Mouse (Mus musculus) C2C12 (cell line): ENCODE results near the gene Gatb. TPM values are rescaled to one million over a fixed set of nuclear protein-coding genes. Genes with fewer than 3 reads are reported as not detected.

Experiments
- H3K27me3 ChIP-seq: one replicate; pipeline ENCODE4 v1.6.1; 2011; ENCODE audit not compliant: control insufficient read depth, insufficient read depth, insufficient read length
- H3K36me3 ChIP-seq: one replicate; pipeline ENCODE4 v1.6.1; 2011; ENCODE audit not compliant: control insufficient read depth, insufficient read depth
- H3K4me3 ChIP-seq: one replicate; pipeline ENCODE4 v1.5.1; 2011; ENCODE audit warnings: mild to moderate bottlenecking, control low read depth; ENCODE audit not compliant: poor library complexity, insufficient read depth, severe bottlenecking
- H3K79me2 ChIP-seq: one replicate; pipeline ENCODE4 v1.6.1; 2011; ENCODE audit not compliant: control insufficient read depth, insufficient read depth
- H3K79me3 ChIP-seq: one replicate; pipeline ENCODE4 v1.6.1; 2011; ENCODE audit warnings: low read depth, control low read depth
- H3ac ChIP-seq: one replicate; pipeline ENCODE3; 2011; ENCODE audit warnings: low read depth; ENCODE audit not compliant: control insufficient read depth, insufficient read length
- CEBPB ChIP-seq: IDR thresholded peaks from one replicate; pipeline ENCODE4 v1.6.1; 2011; ENCODE audit warnings: low read depth, mild to moderate bottlenecking, control low read depth, moderate library complexity
- CTCF ChIP-seq: IDR thresholded peaks from one replicate; pipeline ENCODE4 v1.5.1; 2011; ENCODE audit not compliant: control insufficient read depth, insufficient read depth, insufficient read length
- FOSL1 ChIP-seq: IDR thresholded peaks from one replicate; pipeline ENCODE4 v1.8.0; 2011; ENCODE audit warnings: mild to moderate bottlenecking, low read length; ENCODE audit not compliant: poor library complexity, insufficient read depth, severe bottlenecking
- MAX ChIP-seq: IDR thresholded peaks from one replicate; pipeline ENCODE4 v1.6.1; 2011; ENCODE audit warnings: mild to moderate bottlenecking, control low read depth
- MYOD1 ChIP-seq: IDR thresholded peaks from one replicate; pipeline ENCODE4 v1.6.1; 2011; ENCODE audit warnings: low read depth; ENCODE audit not compliant: control insufficient read depth, insufficient read length
- MYOG ChIP-seq: IDR thresholded peaks from one replicate; pipeline ENCODE4 v1.6.1; 2011; ENCODE audit not compliant: control insufficient read depth, insufficient read length; ENCODE audit errors: extremely low read depth
- USF1 ChIP-seq: IDR thresholded peaks from one replicate; pipeline ENCODE4 v1.6.1; 2011; ENCODE audit warnings: low read depth, mild to moderate bottlenecking, control low read depth, moderate library complexity
- polyA plus RNA-seq: library from polyadenylated mRNA; unstranded; fragments of >200 nt; fragmentation: generic; extraction: Trizol; gene quantifications from one replicate; pipeline ENCODE4 v1.2.1, GENCODE M21; 2012; ENCODE audit warnings: missing spikeins

The Gatb gene
- polyA plus RNA-seq, 1 experiment: 12.2 TPM

GRCm38 (mm10) chr3:85679960-85680359, 106.0 kb downstream of the Gatb start:
- no peaks in the 10 kb centered on the region for H3K27me3 ChIP-seq
- no peaks in the 10 kb centered on the region for H3K79me3 ChIP-seq
- H3K36me3 ChIP-seq: no peaks in the 10 kb centered on the region
- H3K4me3 ChIP-seq: no peak overlapping the region
- no peak for TF ChIP-seq MAX
- TF ChIP-seq CTCF: no peak
- TF ChIP-seq CEBPB: no peak
- no peak for TF ChIP-seq MYOD1
- no peak for TF ChIP-seq USF1
- no peak for TF ChIP-seq MYOG
- no peak overlapping the region for H3ac ChIP-seq
- no peaks in the 10 kb centered on the region for H3K79me2 ChIP-seq

DNA sequence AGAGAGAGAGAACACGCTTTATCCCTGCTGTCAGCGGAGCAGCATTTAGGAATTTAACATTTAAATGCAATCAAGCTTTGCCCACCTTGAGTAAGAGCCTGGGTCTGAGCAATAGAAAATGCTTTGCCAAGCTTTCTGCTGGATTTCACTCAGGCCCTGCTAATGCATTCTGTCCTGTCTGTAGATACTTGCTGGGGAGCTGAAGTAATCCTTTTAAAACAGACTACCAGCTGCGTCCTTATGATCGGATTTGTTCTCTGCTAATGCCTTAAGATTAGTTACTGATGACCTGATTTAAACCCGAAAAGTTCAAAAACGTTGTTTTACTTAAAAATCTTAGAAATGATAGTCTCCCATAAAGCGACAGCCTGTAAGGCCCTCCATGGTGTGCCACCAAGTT, 107.2 kb downstream of the Gatb start:
- TF ChIP-seq MYOG (no peak), MAX (no peak), CEBPB (no peak), USF1 (no peak)
- Histone ChIP-seq H3ac (no peak overlapping the region), H3K79me2 (no peaks in the 10 kb centered on the region), H3K4me3 (no peak overlapping the region), H3K27me3 (no peaks in the 10 kb centered on the region), H3K36me3 (no peaks in the 10 kb centered on the region), H3K79me3 (no peaks in the 10 kb centered on the region)

DNA sequence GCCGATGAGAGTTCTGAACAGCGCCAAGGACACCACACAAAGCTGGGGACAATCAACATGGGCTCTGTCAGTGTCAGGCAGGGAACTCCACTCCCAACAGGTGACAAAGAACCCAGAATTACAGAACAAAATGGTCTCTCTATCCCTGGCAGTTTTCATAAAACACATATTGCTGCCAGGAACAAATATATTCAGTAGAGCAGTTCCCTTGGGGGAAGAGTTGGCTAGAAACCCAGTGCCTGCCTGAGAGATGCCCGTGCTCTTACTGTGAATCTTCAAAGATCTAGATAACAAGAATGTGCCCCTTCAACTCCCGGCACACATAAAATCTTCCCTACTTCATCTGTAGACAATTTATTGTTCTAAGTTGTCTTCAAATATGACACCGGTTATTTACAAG, 109.7 kb downstream of the Gatb start:
- no peak overlapping the region for H3ac ChIP-seq
- TF ChIP-seq CTCF (no peak), USF1 (no peak), MAX (no peak), MYOG (no peak), FOSL1 (no peak)
- peaks cover 5% of the 10 kb centered on the region for H3K36me3 ChIP-seq
- no peaks in the 10 kb centered on the region for H3K79me3 ChIP-seq
- no peaks in the 10 kb centered on the region for H3K27me3 ChIP-seq
- H3K4me3 ChIP-seq: no peak overlapping the region
- no peaks in the 10 kb centered on the region for H3K79me2 ChIP-seq

- Histone ChIP-seq H3K36me3 (peaks cover 5% of the 10 kb centered on the region), H3K79me2 (no peaks in the 10 kb centered on the region), H3K79me3 (no peaks in the 10 kb centered on the region), H3K4me3 (no peak overlapping the region), H3K27me3 (no peaks in the 10 kb centered on the region), H3ac (no peak overlapping the region)
- no peak for TF ChIP-seq CEBPB
- no peak for TF ChIP-seq MYOD1
- no peak for TF ChIP-seq MYOG
- no peak for TF ChIP-seq MAX
- no peak for TF ChIP-seq FOSL1
- no peak for TF ChIP-seq CTCF
- TF ChIP-seq USF1: no peak
These were observed 111.4 kb downstream of the Gatb start for GRCm38 (mm10) chr3:85685271-85685670.

DNA sequence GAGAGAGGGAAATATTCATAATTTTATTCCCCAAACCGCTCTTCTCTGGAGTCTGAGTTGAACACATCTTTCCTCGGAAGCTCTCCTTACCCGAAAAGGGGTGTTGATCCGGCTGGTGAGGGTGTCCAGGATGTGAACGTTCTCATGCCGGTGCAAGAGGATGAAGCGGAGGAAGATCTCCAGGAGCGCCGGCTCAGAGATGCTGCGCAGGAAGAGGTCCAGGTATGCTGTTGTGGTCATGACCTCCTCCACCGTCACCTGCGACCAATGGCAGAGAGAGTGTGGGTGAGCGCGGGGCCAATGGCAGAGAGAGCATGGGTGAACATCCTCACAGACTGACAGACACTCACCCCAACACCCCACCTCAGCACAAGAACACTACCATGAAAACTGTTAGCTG, 114.4 kb downstream of the Gatb start:
- H3K79me2 ChIP-seq: no peaks in the 10 kb centered on the region
- no peak overlapping the region for H3K4me3 ChIP-seq
- peaks cover 5% of the 10 kb centered on the region for H3K36me3 ChIP-seq
- TF ChIP-seq FOSL1 (no peak), CEBPB (no peak), USF1 (no peak), MYOG (no peak)
- H3ac ChIP-seq: no peak overlapping the region
- H3K27me3 ChIP-seq: no peaks in the 10 kb centered on the region
- no peaks in the 10 kb centered on the region for H3K79me3 ChIP-seq

- TF ChIP-seq MYOG: no peak
- no peak for TF ChIP-seq MAX
- no peak for TF ChIP-seq USF1
- TF ChIP-seq CTCF: no peak
- no peak for TF ChIP-seq CEBPB
- no peak for TF ChIP-seq FOSL1
- TF ChIP-seq MYOD1: no peak
- H3K27me3 ChIP-seq: no peaks in the 10 kb centered on the region
- peaks cover 5% of the 10 kb centered on the region for H3K36me3 ChIP-seq
- H3K79me3 ChIP-seq: no peaks in the 10 kb centered on the region
- H3ac ChIP-seq: no peak overlapping the region
- H3K79me2 ChIP-seq: no peaks in the 10 kb centered on the region
- no peak overlapping the region for H3K4me3 ChIP-seq
These were observed 117.2 kb downstream of the Gatb start for GRCm38 (mm10) chr3:85691134-85691533.
